Mouse (Mus musculus) midbrain, postnatal 0 days (tissue): ENCODE measurements around the gene Ddx39b. TPM values are rescaled to one million over a fixed set of nuclear protein-coding genes. Genes with fewer than 3 reads are reported as not detected.

Experiments
- ATAC-seq: fragments of 200-750 bp; cut with Nextera tagmentation; 2 replicates; pipeline ENCODE4 v1.8.0; 2017; ENCODE audit warnings: moderate number of reproducible peaks, mild to moderate bottlenecking, moderate TSS enrichment, moderate library complexity; ENCODE audit not compliant: low FRiP score
- DNase-seq: peaks from one replicate; pipeline ENCODE4 v3.0.0-alpha.2; 2015; ENCODE audit warnings: low spot score
- H3K27ac ChIP-seq: fragments of 300-500 bp; sonication (generic); 2 replicates; pipeline ENCODE4 v1.5.1; 2014; ENCODE audit warnings: low read depth, mild to moderate bottlenecking, low read length, mixed read lengths
- H3K27me3 ChIP-seq: fragments of 300-500 bp; sonication (generic); 2 replicates; pipeline ENCODE4 v1.6.1; 2014; ENCODE audit warnings: low read length, control low read depth, mixed read lengths; ENCODE audit not compliant: insufficient read depth
- H3K36me3 ChIP-seq: fragments of 300-500 bp; sonication (generic); 2 replicates; pipeline ENCODE4 v1.6.1; 2014; ENCODE audit warnings: low read length, control low read depth, mixed read lengths; ENCODE audit not compliant: insufficient read depth
- H3K4me1 ChIP-seq: fragments of 300-500 bp; sonication (generic); 2 replicates; pipeline ENCODE4 v1.6.1; 2014; ENCODE audit warnings: mild to moderate bottlenecking, control low read depth, antibody characterized with exemption, low read length, mixed read lengths; ENCODE audit not compliant: insufficient read depth
- H3K4me2 ChIP-seq: fragments of 300-500 bp; sonication (generic); 2 replicates; pipeline ENCODE4 v1.6.1; 2014; ENCODE audit warnings: low read depth, mild to moderate bottlenecking, low read length, mixed read lengths; ENCODE audit not compliant: poor library complexity, severe bottlenecking
- H3K4me3 ChIP-seq: fragments of 300-500 bp; sonication (generic); 2 replicates; pipeline ENCODE4 v1.5.1; 2014; ENCODE audit warnings: low read depth, mild to moderate bottlenecking, low read length, moderate library complexity
- H3K9ac ChIP-seq: fragments of 300-500 bp; sonication (generic); replicated peaks from 2 replicates; pipeline ENCODE4 v1.6.1; 2014; ENCODE audit warnings: mild to moderate bottlenecking, low read length, moderate library complexity, mixed read lengths; ENCODE audit not compliant: poor library complexity, severe bottlenecking
- H3K9me3 ChIP-seq: fragments of 300-500 bp; sonication (generic); 2 replicates; pipeline ENCODE4 v1.6.1; 2016; ENCODE audit warnings: low read length, control low read depth
- CTCF ChIP-seq: IDR thresholded peaks from 2 replicates; pipeline ENCODE4 v1.5.1; 2016; ENCODE audit warnings: antibody characterized with exemption, mild to moderate bottlenecking
- WGBS: fragments of 180-500 bp; shearing (Covaris S2); extraction: QIAGEN DNeasy Blood & Tissue Kit; methylation state at CpG from one replicate; pipeline ENCODE4 v1.1.7; 2014; 5-methylcytosine and 5-hydroxymethylcytosine counted together
- polyA plus RNA-seq: library from polyadenylated mRNA; unstranded; fragments of >200 nt; fragmentation: Nextera tagmentation; extraction: Ambion mirVana; gene quantifications from 2 replicates; pipeline ENCODE4 v1.2.1, GENCODE M21; 2015
- total RNA-seq: library from RNA; depleted of rRNA; stranded (reverse); fragments of >200 nt; gene quantifications from 2 replicates; pipeline ENCODE4 v1.2.3, GENCODE M21; 2014

The Ddx39b gene
- total and polyA plus RNA-seq, 2 experiments from 2014 or later = 261 to 329 TPM

DNA sequence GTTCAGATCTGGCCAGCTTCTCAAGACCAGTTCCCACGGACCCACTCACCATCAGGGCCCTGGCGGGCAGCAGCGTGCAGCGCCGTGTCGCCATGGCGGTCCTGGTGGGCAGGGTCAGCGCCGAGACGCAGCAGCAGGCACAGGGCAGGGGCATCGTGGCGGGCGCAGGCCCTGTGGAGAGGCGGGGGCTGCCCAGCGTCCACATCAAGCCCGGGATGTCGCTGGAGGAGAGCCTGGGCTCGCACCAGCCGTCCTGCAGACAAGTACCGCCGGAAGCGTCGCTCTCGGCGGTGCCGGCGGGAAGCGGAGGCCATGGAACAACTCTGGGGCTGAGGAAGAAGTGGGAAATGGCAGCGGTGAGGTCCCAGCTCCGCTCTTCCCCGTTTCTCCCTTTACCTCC lies 6.6 kb upstream of the Ddx39b start:
- 4% methylated on average over 27 of the region's 31 CpGs for WGBS
- Histone ChIP-seq H3K36me3 (peaks cover 24% of the 10 kb centered on the region), H3K27me3 (no peaks in the 10 kb centered on the region), H3K27ac (peak overlapping the region; percentile 92), H3K9me3 (no peaks in the 10 kb centered on the region), H3K4me1 (peaks cover 5% of the 10 kb centered on the region; the same call in 1 of the 2 replicates), H3K4me3 (peak overlapping the region; percentile 42), H3K9ac (peak overlapping the region; percentile 66), H3K4me2 (peak overlapping the region; percentile 89)
- no peak for TF ChIP-seq CTCF
- ATAC-seq (no peak), DNase-seq (no peak)

DNA sequence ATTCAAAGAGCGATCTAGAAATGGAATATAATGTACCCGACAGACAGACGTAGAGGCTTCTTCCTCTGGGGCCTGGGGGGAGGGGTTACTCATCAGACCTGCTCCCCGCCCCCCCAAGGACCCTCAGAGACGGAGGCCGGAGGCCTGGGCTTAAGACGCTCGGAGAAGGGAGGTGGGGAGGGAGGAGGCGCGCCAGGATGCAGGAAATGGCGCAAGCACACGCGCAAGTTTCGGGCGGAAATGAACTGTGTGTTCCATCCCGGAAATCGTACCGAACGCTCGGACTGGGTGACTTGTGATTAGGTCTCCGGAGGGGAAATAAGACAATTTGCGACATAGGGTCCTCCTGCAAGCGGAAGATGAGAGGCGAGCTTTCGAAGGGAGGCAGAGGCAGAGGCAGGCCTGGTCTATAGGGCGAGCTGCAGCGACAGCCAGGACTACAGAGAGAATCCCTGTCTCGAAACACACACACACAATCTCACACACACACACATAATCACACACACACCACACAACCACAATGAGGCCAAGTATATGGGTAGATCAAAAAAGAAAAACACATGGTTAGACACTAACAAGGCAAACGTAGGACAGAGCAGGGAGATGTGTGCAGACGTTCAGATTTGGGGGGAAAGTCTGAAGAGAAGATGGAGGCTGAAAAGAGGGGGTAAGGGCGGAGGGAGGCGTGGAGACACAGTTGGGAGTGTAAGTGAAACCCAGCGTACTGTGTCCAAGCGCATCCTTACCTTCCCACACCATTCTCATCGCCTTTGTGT lies 5.7 kb upstream of the Ddx39b start, which contains the start of gene Nfkbil1:
Nfkbil1 (minus strand) TSS at position 179 of the 776 bp plus-strand sequence.
- TF ChIP-seq CTCF = no peak

DNA sequence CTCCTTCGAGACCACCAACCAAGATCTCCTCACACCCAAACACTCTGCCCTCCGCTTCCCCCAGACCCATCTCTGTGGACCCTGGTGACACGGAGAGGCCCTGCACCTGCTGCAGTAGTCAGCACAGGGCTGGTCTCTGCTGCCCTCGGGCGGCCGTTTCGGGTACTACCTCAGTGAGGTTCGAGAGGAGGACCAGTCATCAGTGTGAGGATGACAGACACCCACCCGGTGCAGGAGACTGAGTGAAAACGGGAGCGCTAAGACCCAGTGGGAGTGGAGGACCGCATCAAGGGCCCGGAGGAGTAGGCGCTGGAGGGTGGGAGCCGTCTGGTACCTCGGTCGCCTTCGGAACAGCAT lies 5.2 kb upstream of the Ddx39b start:
- Histone ChIP-seq H3K4me1 (peaks cover 5% of the 10 kb centered on the region; the same call in 1 of the 2 replicates), H3K4me3 (peak overlapping the region; percentile 42), H3K9me3 (no peaks in the 10 kb centered on the region), H3K9ac (peak overlapping the region; percentile 66), H3K27ac (peak overlapping the region; percentile 92), H3K4me2 (peak overlapping the region; percentile 89), H3K27me3 (no peaks in the 10 kb centered on the region), H3K36me3 (peaks cover 15% of the 10 kb centered on the region; the same call in 1 of the 2 replicates)
- under 1% methylated on average over 18 of the region's 18 CpGs for WGBS
- peak; percentile 100 for TF ChIP-seq CTCF
- ATAC-seq (peak; percentile 90), DNase-seq (peak; percentile 95)

More for the DNA sequence above, 5.7 kb upstream of the Ddx39b start, which contains the start of gene Nfkbil1:
- H3K9me3 ChIP-seq = no peaks in the 10 kb centered on the region
- peaks cover 21% of the 10 kb centered on the region for H3K36me3 ChIP-seq
- peak within 1 kb of the TSS; percentile 42 for H3K4me3 ChIP-seq
- peak within 1 kb of the TSS; percentile 89 for H3K4me2 ChIP-seq
- ATAC-seq (peak; percentile 82), DNase-seq (peak; percentile 98)
- peak within 1 kb of the TSS; percentile 66 for H3K9ac ChIP-seq
- under 1% methylated on average over 35 of the region's 35 CpGs for WGBS
- H3K27ac ChIP-seq = peak within 1 kb of the TSS; percentile 92
- no peaks in the 10 kb centered on the region for H3K27me3 ChIP-seq
- H3K4me1 ChIP-seq = peaks cover 5% of the 10 kb centered on the region; the same call in 1 of the 2 replicates

DNA sequence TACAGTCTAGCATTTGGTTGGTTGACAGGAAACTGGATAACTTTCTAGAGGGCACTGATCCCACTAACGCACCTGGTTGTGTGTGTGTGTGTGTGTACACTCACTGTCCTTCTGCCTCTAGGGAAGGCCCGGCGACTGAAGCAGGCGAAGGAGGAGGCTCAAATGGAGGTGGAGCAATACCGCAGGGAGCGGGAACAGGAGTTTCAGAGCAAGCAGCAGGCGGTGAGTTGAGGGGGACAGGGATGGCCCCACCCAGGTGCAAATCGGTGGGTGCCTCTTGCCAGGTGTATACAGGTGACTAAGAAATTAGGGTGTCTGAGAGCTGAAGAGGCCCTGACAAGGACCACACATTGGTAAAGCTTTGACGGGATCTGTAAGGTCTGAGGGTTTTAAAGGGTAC lies 4.5 kb upstream of the Ddx39b start:
- TF ChIP-seq CTCF = no peak
- 63% methylated on average over 9 of the region's 9 CpGs for whole genome bisulfite sequencing
- Histone ChIP-seq H3K4me2 (peak overlapping the region; percentile 89), H3K36me3 (0 out of 2 replicates have a peak, but pooled peaks cover 15% of the 10 kb centered on the region), H3K4me3 (peak overlapping the region; percentile 42), H3K9me3 (no peaks in the 10 kb centered on the region), H3K4me1 (peaks cover 5% of the 10 kb centered on the region; the same call in 1 of the 2 replicates), H3K9ac (peak overlapping the region; percentile 66), H3K27ac (peak overlapping the region; percentile 92), H3K27me3 (no peaks in the 10 kb centered on the region)
- DNase-seq (no peak), ATAC-seq (no peak)

DNA sequence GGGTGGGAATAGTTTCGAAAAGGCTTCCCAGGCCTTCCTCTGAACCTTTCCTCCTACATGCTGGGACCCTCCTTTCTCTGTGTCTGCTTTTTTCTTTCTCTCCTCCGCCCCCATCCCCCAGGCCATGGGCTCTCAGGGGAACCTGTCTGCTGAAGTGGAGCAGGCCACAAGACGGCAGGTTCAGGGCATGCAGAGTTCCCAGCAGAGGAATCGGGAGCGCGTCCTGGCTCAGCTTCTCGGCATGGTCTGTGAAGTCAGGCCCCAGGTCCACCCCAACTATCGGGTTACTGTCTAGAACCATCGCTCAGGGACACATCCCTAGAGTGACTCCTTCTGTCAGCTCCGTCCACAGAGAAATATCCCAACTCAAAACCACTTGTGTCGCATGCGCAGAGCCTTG lies 4.0 kb upstream of the Ddx39b start:
- H3K4me2 ChIP-seq = peak overlapping the region; percentile 89
- H3K27me3 ChIP-seq = no peaks in the 10 kb centered on the region
- peak overlapping the region; percentile 42 for H3K4me3 ChIP-seq
- ATAC-seq = no peak
- 88% methylated on average over 12 of the region's 12 CpGs for WGBS
- H3K4me1 ChIP-seq = peaks cover 5% of the 10 kb centered on the region; the same call in 1 of the 2 replicates
- DNase-seq = no peak
- H3K27ac ChIP-seq = no peak overlapping the region
- no peak for TF ChIP-seq CTCF
- H3K9me3 ChIP-seq = no peaks in the 10 kb centered on the region
- H3K9ac ChIP-seq = peak overlapping the region; percentile 66; the same call in 1 of the 2 replicates
- H3K36me3 ChIP-seq = 0 out of 2 replicates have a peak, but pooled peaks cover 14% of the 10 kb centered on the region

DNA sequence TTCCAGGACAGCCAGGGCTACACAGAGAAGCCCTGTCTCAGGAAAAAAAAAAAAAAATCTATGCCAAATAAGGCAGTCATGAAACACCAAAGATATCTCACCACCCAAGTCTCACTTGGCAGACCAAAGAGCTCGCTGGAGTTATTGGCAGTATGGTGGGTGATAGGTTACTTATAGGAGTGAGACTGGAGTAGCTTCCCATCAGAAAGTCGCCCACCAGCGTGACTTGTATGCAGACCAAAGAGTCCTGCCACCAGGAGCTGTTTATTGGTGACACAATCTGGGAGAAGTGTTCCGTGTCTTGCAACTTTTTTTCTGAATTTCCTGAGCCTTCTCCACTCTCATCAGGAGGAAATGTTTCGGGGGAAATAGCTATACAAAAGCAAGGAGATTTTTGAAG lies 1.8 kb upstream of the Ddx39b start:
- Histone ChIP-seq H3K9ac (no peak overlapping the region), H3K36me3 (peaks cover 12% of the 10 kb centered on the region), H3K4me2 (no peak overlapping the region), H3K9me3 (no peaks in the 10 kb centered on the region), H3K4me3 (no peak overlapping the region), H3K27ac (no peak overlapping the region), H3K27me3 (no peaks in the 10 kb centered on the region), H3K4me1 (peaks cover 15% of the 10 kb centered on the region; the same call in 1 of the 2 replicates)
- WGBS = 85% methylated on average over 5 of the region's 5 CpGs
- ATAC-seq = no peak
- no peak for DNase-seq
- TF ChIP-seq CTCF = no peak
